Mouse (Mus musculus) layer of hippocampus, adult 2 months (tissue): ENCODE data around the gene 4931429L15Rik. TPM values are rescaled to one million over a fixed set of nuclear protein-coding genes. Genes with fewer than 3 reads are reported as not detected.

Experiments
- DNase-seq, 2 experiments: peaks; one replicate each; pipeline ENCODE4 v3.0.0; 2022; ENCODE audit warnings: low spot score in 2 of 2
- H3K27ac ChIP-seq: fragments of 200-600 bp; 2 replicates; pipeline ENCODE4 v1.8.1; 2022
- H3K4me3 ChIP-seq: fragments of 200-600 bp; 2 replicates; pipeline ENCODE4 v1.8.1; 2022; ENCODE audit warnings: mild to moderate bottlenecking
- CTCF ChIP-seq: fragments of 200-600 bp; conservative IDR thresholded peaks from 2 replicates; pipeline ENCODE4 v1.8.1; 2022; ENCODE audit warnings: antibody characterized with exemption, mild to moderate bottlenecking, moderate library complexity
- total RNA-seq, 2 experiments: library from RNA; stranded (reverse); gene quantifications; 2 replicates each; pipeline ENCODE4 v1.2.3; 2021

The 4931429L15Rik gene
- total RNA-seq, 2 experiments from 2014 or later, result not detected

GRCm38 (mm10) chr9:46316388-46316787 lies 3.4 kb downstream of the 4931429L15Rik start:
- Histone ChIP-seq H3K4me3 (no peak overlapping the region), H3K27ac (peak overlapping the region; percentile 93)
- no peak for TF ChIP-seq CTCF
- DNase-seq, result peak in 1 of 2 experiments; percentile 52

GRCm38 (mm10) chr9:46315807-46316365 lies 3.9 kb downstream of the 4931429L15Rik start:
- DNase-seq, result peak; percentile 54 to 83
- TF ChIP-seq CTCF, result no peak
- H3K4me3 ChIP-seq, result no peak overlapping the region
- H3K27ac ChIP-seq, result peak overlapping the region; percentile 93

DNA sequence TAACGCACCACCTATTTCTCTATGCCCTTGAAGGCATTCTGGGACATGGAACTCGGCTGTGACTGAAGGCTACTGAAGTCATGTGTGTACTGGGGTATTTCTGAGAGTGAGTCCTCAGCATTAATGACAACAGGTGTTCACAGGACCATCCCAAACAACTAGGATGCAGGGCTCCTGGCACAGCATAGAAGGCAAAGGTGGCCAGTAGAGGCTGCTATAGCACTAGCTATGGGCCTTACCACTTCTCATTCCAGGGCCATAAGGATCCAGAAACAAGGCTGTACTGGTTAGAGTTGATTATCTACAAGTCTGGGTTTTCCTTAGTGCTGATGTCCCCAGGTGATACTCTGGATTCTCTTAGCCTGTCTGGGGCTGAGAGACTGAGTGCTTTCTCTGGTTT lies 4.9 kb downstream of the 4931429L15Rik start:
- Histone ChIP-seq H3K27ac (peak overlapping the region; percentile 93), H3K4me3 (no peak overlapping the region)
- DNase-seq, result no peak
- TF ChIP-seq CTCF, result 0 out of 2 replicates have a peak, but pooled peaks have one; percentile 8

GRCm38 (mm10) chr9:46314507-46314906 lies 5.3 kb downstream of the 4931429L15Rik start:
- peak; percentile 92 for TF ChIP-seq CTCF
- no peak overlapping the region for H3K4me3 ChIP-seq
- peak; percentile 72 to 77 for DNase-seq
- H3K27ac ChIP-seq, result peak overlapping the region; percentile 93

GRCm38 (mm10) chr9:46309121-46309520 lies 10.7 kb downstream of the 4931429L15Rik start:
- TF ChIP-seq CTCF, result peak; percentile 71
- no peak overlapping the region for H3K27ac ChIP-seq
- H3K4me3 ChIP-seq, result no peak overlapping the region
- no peak for DNase-seq

GRCm38 (mm10) chr9:46302142-46302541 lies 17.6 kb downstream of the 4931429L15Rik start:
- peak; percentile 95 for TF ChIP-seq CTCF
- DNase-seq, result peak; percentile 61 to 82
- Histone ChIP-seq H3K27ac (no peak overlapping the region), H3K4me3 (no peak overlapping the region)

DNA sequence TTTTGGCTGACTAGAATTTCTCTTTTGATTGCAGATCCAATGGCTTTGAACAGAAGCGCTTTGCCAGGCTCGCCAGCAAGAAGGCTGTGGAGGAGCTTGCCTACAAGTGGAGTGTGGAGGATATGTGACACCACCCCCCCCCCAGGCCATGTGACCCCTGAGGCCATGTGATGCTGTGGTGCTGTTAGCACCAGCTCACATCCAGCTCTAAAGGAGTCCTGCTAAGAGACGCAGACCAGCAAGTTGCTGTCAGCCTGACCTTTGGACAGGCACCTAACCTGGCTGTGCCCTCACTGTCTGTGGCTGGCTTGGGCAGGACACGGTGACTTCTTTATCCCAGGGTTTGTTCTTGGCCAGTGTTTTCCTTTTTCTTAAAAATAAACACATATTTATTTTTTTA lies 21.4 kb downstream of the 4931429L15Rik start:
- DNase-seq, result no peak
- no peak for TF ChIP-seq CTCF
- H3K27ac ChIP-seq, result no peak overlapping the region
- no peak overlapping the region for H3K4me3 ChIP-seq

DNA sequence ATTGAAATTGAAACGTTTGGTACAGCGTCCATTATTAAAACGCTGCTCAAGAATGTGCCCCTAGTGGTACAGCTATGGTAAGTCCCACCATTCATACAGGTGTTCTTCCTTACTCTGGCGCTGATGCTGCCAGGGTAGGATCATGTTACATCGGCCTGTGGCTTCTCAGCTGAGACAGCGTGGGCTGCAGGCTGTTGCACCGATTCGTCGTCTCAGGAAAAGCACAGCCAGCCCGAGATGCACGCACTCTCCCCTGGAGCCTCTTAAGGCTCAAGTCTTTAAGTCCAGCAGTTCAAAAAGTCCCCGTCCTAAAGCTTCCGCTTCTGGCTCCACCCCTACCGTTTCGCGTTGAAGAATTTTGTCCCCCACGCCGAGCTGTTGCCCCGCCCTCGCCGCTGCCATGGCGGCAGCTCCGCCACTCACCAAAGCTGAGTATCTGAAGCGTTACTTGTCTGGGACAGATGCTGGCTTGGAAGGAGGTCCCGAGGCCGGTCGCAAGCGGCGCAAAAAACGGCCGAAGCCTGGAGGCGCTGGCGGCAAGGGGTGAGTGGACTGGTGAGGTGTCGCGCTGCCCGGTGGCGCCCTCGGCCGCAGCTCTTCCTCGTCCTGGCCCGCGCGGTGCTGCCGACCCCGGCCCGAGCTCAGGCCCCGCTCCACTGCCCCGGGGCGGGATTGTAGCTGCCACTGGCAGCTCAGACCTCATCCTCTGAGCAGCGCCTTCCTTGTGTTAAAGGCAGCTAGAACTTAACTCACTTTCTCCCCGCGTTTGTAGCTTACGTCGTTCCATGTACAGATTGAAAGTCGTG lies 37.0 kb downstream of the 4931429L15Rik start, which contains the start of gene Bud13:
Gene Bud13, plus strand, starts transcription at position 378 of the 806 bp plus-strand sequence.
- peak; percentile 75 for TF ChIP-seq CTCF
- Histone ChIP-seq H3K27ac (peak within 1 kb of the TSS; percentile 89), H3K4me3 (peak within 1 kb of the TSS; percentile 84)
- DNase-seq, result peak; percentile 89 to 96

DNA sequence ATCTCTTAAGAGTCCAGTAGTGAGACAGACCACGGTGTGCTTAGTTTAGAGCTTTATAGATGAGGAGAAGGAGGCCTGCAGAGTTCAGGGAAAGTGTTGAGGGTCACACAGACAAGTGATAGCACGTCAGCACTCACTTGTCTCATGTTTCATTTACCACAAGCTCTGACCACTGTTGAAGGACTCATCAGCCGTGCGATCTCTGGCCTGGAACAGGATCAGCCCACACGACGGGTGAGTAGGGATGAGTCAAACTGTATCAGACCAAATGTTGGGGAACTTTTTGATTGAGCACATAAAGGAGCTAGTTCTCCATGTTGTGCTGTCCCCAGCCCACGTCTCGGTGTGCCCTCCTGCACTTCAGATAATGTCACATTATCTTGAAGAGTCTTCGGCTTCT lies 45.3 kb downstream of the 4931429L15Rik start:
- TF ChIP-seq CTCF, result no peak
- H3K4me3 ChIP-seq, result no peak overlapping the region
- no peak for DNase-seq
- H3K27ac ChIP-seq, result no peak overlapping the region

GRCm38 (mm10) chr9:46272677-46273454 lies 46.9 kb downstream of the 4931429L15Rik start, which contains the start of gene Zpr1:
Gene Zpr1 (plus strand): TSS chr9:46273064.
- H3K27ac ChIP-seq, result peak within 1 kb of the TSS; percentile 82
- H3K4me3 ChIP-seq, result peak within 1 kb of the TSS; percentile 70
- DNase-seq, result peak; percentile 85 to 93
- peak; percentile 70 for TF ChIP-seq CTCF

- no peak overlapping the region for H3K4me3 ChIP-seq
- H3K27ac ChIP-seq, result no peak overlapping the region
- no peak for TF ChIP-seq CTCF
- no peak for DNase-seq
These were observed 47.7 kb downstream of the 4931429L15Rik start for GRCm38 (mm10) chr9:46272070-46272469.

GRCm38 (mm10) chr9:46270782-46271181 lies 49.0 kb downstream of the 4931429L15Rik start:
- Histone ChIP-seq H3K27ac (no peak overlapping the region), H3K4me3 (no peak overlapping the region)
- DNase-seq, result no peak
- TF ChIP-seq CTCF, result no peak

DNA sequence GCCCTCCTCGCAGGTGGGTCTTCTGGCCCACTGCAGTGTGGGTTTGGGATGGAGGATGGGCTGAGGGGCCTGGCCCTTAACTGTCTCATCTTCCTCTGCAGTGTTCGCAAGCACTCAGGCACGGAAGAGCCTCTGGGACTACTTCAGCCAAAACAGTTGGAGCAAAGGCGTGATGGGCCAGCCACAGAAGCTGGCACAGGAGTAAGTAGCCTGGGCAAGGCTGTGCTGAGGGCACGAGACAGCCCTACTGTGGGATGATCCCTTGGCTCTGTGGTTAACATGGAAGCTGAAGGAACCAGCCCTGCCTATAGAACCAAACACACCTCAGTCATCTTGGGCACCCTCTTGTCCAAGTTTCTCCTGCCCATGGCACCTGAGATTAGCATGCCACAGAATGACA lies 50.7 kb downstream of the 4931429L15Rik start:
- TF ChIP-seq CTCF, result no peak
- DNase-seq, result no peak
- H3K27ac ChIP-seq, result no peak overlapping the region
- H3K4me3 ChIP-seq, result no peak overlapping the region
